Mouse (Mus musculus) erythroblast, embryonic 14.5 days (primary cell): ENCODE measurements around the gene Tradd. TPM values are rescaled to one million over a fixed set of nuclear protein-coding genes. Genes with fewer than 3 reads are reported as not detected.
A peak's percentile ranks its signal among the peaks of the same experiment; 100 is the strongest.

Source experiments
- H3K27me3 ChIP-seq: 2 replicates; pipeline ENCODE4 v1.6.1; 2012; ENCODE audit warnings: inconsistent platforms; ENCODE audit not compliant: control insufficient read depth
- H3K36me3 ChIP-seq: 2 replicates; pipeline ENCODE4 v1.6.1; 2012; ENCODE audit warnings: mild to moderate bottlenecking, inconsistent platforms; ENCODE audit not compliant: control insufficient read depth
- H3K4me1 ChIP-seq: 2 replicates; pipeline ENCODE4 v1.6.1; 2012; ENCODE audit warnings: inconsistent platforms; ENCODE audit not compliant: control insufficient read depth
- H3K4me3 ChIP-seq: replicated peaks from 2 replicates; pipeline ENCODE3; 2012; ENCODE audit warnings: moderate library complexity, mild to moderate bottlenecking, inconsistent platforms
- H3K9me3 ChIP-seq: 2 replicates; pipeline ENCODE4 v1.6.1; 2012; ENCODE audit warnings: low read length, inconsistent platforms, mixed read lengths; ENCODE audit not compliant: control insufficient read depth
- GATA1 ChIP-seq: IDR thresholded peaks from 2 replicates; pipeline ENCODE4 v1.6.1; 2012; ENCODE audit warnings: low read length, inconsistent platforms, mixed read lengths
- TAL1 ChIP-seq: IDR thresholded peaks from 3 replicates; pipeline ENCODE4 v1.6.1; 2012; ENCODE audit warnings: low read length, inconsistent platforms, mixed read lengths
- polyA plus RNA-seq: library from polyadenylated mRNA; stranded (reverse); fragments of >175 nt; gene quantifications from 2 replicates; pipeline ENCODE4 v1.2.3, GENCODE M21; 2012

Tradd gene
- polyA plus RNA-seq, 1 experiment: 1.7 TPM

- H3K4me1 ChIP-seq: peaks cover 29% of the 10 kb centered on the region
- no peak for TF ChIP-seq GATA1
- TF ChIP-seq TAL1: no peak
- no peaks in the 10 kb centered on the region for H3K9me3 ChIP-seq
- no peaks in the 10 kb centered on the region; the same call in 1 of the 2 replicates for H3K36me3 ChIP-seq
- peak within 1 kb of the TSS; percentile 64 for H3K4me3 ChIP-seq
- peaks cover 42% of the 10 kb centered on the region for H3K27me3 ChIP-seq
These were observed 25.5 kb upstream of the Tradd start, which contains the start of gene 4931428F04Rik for GRCm38 (mm10) chr8:105289805-105290460. Gene 4931428F04Rik, minus strand, starts transcription at chr8:105289864.

GRCm38 (mm10) chr8:105288958-105289732 is 24.7 kb upstream of the Tradd start:
- peaks cover 26% of the 10 kb centered on the region for H3K4me1 ChIP-seq
- no peaks in the 10 kb centered on the region for H3K9me3 ChIP-seq
- H3K4me3 ChIP-seq: peak overlapping the region; percentile 64
- H3K36me3 ChIP-seq: no peaks in the 10 kb centered on the region
- TF ChIP-seq TAL1 (no peak), GATA1 (no peak)
- H3K27me3 ChIP-seq: peaks cover 47% of the 10 kb centered on the region

DNA sequence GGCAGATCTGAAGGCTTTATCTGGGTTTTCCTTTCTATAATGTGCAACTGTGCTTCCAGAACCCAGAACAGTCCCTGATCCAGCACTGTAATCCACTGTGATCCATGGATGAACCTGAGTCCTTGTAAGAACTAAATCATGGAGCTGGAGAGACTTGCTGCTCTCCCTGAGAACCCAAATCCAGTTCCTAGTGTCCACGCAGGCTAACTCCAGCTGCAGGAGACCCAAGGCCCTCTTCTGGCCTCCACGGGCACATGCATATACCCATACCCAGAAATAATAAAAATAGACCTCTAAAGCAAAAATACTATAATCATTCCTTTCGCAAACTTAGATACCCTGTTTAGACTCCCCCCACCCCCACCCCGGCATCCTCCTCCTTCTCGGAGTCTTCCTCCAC is 23.8 kb upstream of the Tradd start:
- H3K36me3 ChIP-seq: no peaks in the 10 kb centered on the region
- H3K4me3 ChIP-seq: no peak overlapping the region
- no peak for TF ChIP-seq GATA1
- H3K4me1 ChIP-seq: peaks cover 30% of the 10 kb centered on the region
- H3K9me3 ChIP-seq: no peaks in the 10 kb centered on the region
- H3K27me3 ChIP-seq: peaks cover 47% of the 10 kb centered on the region

DNA sequence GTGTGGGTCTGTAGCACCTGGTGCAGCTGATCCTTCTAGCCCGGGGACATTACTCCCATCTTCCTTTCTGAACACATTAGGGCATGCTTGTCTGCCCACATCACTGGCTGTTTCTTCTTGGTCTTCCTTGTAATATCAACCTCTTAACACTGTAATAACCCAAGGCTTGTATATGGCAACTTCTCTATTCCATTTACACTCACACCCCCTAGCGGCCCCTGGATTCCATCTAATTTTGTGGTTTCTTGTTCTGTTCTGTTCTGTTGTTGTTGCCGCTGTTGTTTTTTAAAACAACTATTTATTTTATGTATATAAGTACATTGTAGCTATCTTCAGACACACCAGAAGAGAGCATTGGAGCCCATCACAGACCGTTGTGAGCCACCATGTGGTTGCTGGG is 22.5 kb upstream of the Tradd start:
- H3K36me3 ChIP-seq: no peaks in the 10 kb centered on the region
- no peak overlapping the region for H3K4me3 ChIP-seq
- peaks cover 55% of the 10 kb centered on the region for H3K27me3 ChIP-seq
- TF ChIP-seq TAL1 (no peak), GATA1 (no peak)
- peaks cover 40% of the 10 kb centered on the region for H3K4me1 ChIP-seq
- H3K9me3 ChIP-seq: no peaks in the 10 kb centered on the region

GRCm38 (mm10) chr8:105285514-105285913 is 21.1 kb upstream of the Tradd start:
- Histone ChIP-seq H3K4me1 (peaks cover 33% of the 10 kb centered on the region), H3K9me3 (no peaks in the 10 kb centered on the region), H3K4me3 (no peak overlapping the region), H3K27me3 (peaks cover 62% of the 10 kb centered on the region), H3K36me3 (no peaks in the 10 kb centered on the region)
- TF ChIP-seq TAL1: no peak
- TF ChIP-seq GATA1: no peak

DNA sequence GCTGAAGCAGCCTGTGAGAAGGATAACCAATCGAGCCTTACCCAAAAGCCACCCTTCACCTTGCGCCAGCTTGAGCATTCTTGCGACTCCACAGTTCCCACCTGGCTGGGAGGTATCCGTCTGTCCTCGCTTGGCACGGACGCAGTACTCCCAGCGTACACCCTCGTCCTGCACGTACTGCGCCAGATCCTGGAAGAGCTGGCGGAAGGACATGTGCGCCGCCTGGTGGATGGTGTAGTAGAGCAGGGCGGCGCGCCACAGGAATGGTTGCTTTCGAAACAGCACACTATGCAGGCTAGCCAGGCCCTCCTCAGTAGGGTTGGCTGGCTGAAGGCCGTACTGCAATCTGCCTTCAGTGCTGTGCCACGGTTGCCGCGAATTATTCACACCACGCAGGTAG is 18.7 kb upstream of the Tradd start:
- TF ChIP-seq GATA1: no peak
- no peak for TF ChIP-seq TAL1
- H3K4me1 ChIP-seq: peaks cover 27% of the 10 kb centered on the region
- H3K4me3 ChIP-seq: peak overlapping the region; percentile 5
- H3K36me3 ChIP-seq: no peaks in the 10 kb centered on the region
- H3K9me3 ChIP-seq: no peaks in the 10 kb centered on the region; the same call in 1 of the 2 replicates
- H3K27me3 ChIP-seq: peaks cover 72% of the 10 kb centered on the region

DNA sequence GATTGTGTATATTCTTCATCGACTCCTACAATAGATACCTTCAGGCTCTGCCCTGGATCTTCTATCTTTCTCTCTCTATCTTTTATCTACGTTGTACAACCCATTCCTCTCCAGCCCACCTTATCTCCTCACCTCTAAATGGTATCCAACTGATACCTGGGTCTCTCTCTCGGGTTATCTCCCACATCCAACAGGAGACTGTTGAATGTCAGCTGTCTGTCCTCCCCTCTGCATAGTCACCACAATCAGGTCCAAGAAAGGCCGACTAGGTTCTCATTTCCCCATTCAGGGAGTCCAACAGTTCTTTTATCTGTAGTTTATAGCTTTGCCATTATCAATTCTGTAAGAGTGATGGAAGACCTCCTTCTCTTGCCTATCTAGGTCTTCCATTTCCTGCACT is 17.8 kb upstream of the Tradd start:
- H3K4me1 ChIP-seq: peaks cover 27% of the 10 kb centered on the region
- H3K36me3 ChIP-seq: no peaks in the 10 kb centered on the region
- TF ChIP-seq TAL1: no peak
- no peak for TF ChIP-seq GATA1
- no peaks in the 10 kb centered on the region; the same call in 1 of the 2 replicates for H3K9me3 ChIP-seq
- no peak overlapping the region for H3K4me3 ChIP-seq
- H3K27me3 ChIP-seq: peaks cover 80% of the 10 kb centered on the region

DNA sequence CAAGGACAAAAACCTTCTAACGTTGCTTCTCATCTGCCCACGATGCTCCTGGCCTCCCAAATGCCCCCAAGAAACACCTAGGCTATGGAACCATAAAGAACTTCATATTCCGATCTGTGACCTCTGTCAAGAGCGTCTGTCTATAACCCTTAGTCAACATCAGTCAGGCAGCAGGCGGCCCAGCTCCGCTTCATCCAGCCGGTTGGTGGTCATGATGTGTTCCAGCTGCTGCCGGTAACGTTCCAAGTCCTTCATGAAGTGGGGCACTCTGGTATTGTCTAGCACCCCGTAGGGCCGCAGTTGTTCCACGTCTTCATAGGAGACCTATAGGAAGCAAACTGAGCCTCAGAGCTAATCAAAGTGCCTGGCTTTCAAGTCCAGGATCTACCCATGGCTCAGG is 17.4 kb upstream of the Tradd start:
- Histone ChIP-seq H3K4me1 (peaks cover 27% of the 10 kb centered on the region), H3K9me3 (no peaks in the 10 kb centered on the region; the same call in 1 of the 2 replicates), H3K36me3 (no peaks in the 10 kb centered on the region), H3K27me3 (peaks cover 84% of the 10 kb centered on the region), H3K4me3 (no peak overlapping the region)
- TF ChIP-seq TAL1: no peak
- no peak for TF ChIP-seq GATA1

GRCm38 (mm10) chr8:105280567-105280966 is 16.2 kb upstream of the Tradd start:
- no peaks in the 10 kb centered on the region for H3K36me3 ChIP-seq
- TF ChIP-seq TAL1 (no peak), GATA1 (no peak)
- no peak overlapping the region for H3K4me3 ChIP-seq
- peaks cover 85% of the 10 kb centered on the region for H3K27me3 ChIP-seq
- H3K9me3 ChIP-seq: no peaks in the 10 kb centered on the region; the same call in 1 of the 2 replicates
- peaks cover 38% of the 10 kb centered on the region for H3K4me1 ChIP-seq

- H3K4me1 ChIP-seq: peaks cover 38% of the 10 kb centered on the region
- H3K4me3 ChIP-seq: peak overlapping the region; percentile 22
- H3K36me3 ChIP-seq: no peaks in the 10 kb centered on the region
- no peaks in the 10 kb centered on the region; the same call in 1 of the 2 replicates for H3K9me3 ChIP-seq
- TF ChIP-seq GATA1 (no peak), TAL1 (no peak)
- H3K27me3 ChIP-seq: peaks cover 90% of the 10 kb centered on the region
These were observed 14.5 kb upstream of the Tradd start for GRCm38 (mm10) chr8:105278911-105279334.
